Mouse (Mus musculus): Measurements from ENCODE around the gene Neb. TPM values are rescaled to one million over a fixed set of nuclear protein-coding genes. Genes with fewer than 3 reads are reported as not detected.
A peak's percentile ranks its signal among the peaks of the same experiment; 100 is the strongest.

Neb gene
- total RNA-seq, 2 experiments from 2014 or later = 4,410 to 4,654 TPM

- no peak for DNase-seq
These were observed 59.2 kb downstream of the Neb start for GRCm38 (mm10) chr2:52319020-52319567.

GRCm38 (mm10) chr2:52317471-52317870, 60.8 kb downstream of the Neb start:
- intact Hi-C loops (cut with DNase I; ENCODE audit: low total_unique reads) = loop anchor here (10.0 kb wide), 1 partner anchor 277 kb away; no protein-coding TSS in a partner anchor
- no peak for DNase-seq

More at GRCm38 (mm10) chr2:52319020-52319567, 59.2 kb downstream of the Neb start:
- intact Hi-C loops (cut with DNase I; ENCODE audit: low total_unique reads) = loop anchor here (10.0 kb wide), 1 partner anchor 276 kb away; no protein-coding TSS in a partner anchor

GRCm38 (mm10) chr2:52315737-52316136, 62.5 kb downstream of the Neb start:
- DNase-seq = no peak
- intact Hi-C loops (cut with DNase I; ENCODE audit: low total_unique reads) = loop anchor here (10.0 kb wide), 1 partner anchor 279 kb away; no protein-coding TSS in a partner anchor

GRCm38 (mm10) chr2:52314922-52315730, 63.1 kb downstream of the Neb start:
- no peak for DNase-seq
- intact Hi-C loops (cut with DNase I; ENCODE audit: low total_unique reads) = loop anchor here (5.0 to 10.0 kb wide), 2 partner anchors 92 to 280 kb away; no protein-coding TSS in a partner anchor

GRCm38 (mm10) chr2:52310757-52311156, 67.5 kb downstream of the Neb start:
- no peak for DNase-seq
- intact Hi-C loops (cut with DNase I; ENCODE audit: low total_unique reads) = loop anchor here (5.0 to 10.0 kb wide), 2 partner anchors 97 to 284 kb away; no protein-coding TSS in a partner anchor

GRCm38 (mm10) chr2:52306635-52307034, 71.6 kb downstream of the Neb start:
- no peak for DNase-seq
- intact Hi-C loops (cut with DNase I; ENCODE audit: low total_unique reads) = no loop called here

GRCm38 (mm10) chr2:52304554-52304953, 73.7 kb downstream of the Neb start:
- no peak for DNase-seq
- intact Hi-C loops (cut with DNase I; ENCODE audit: low total_unique reads) = no loop called here

GRCm38 (mm10) chr2:52303405-52303804, 74.9 kb downstream of the Neb start:
- intact Hi-C loops (cut with DNase I; ENCODE audit: low total_unique reads) = no loop called here
- no peak for DNase-seq

- intact Hi-C loops (cut with DNase I; ENCODE audit: low total_unique reads) = no loop called here
- DNase-seq = no peak
These were observed 80.3 kb downstream of the Neb start for GRCm38 (mm10) chr2:52297969-52298368.

- intact Hi-C loops (cut with DNase I; ENCODE audit: low total_unique reads) = no loop called here
- no peak for DNase-seq
These were observed 81.5 kb downstream of the Neb start for GRCm38 (mm10) chr2:52296779-52297178.

- intact Hi-C loops (cut with DNase I; ENCODE audit: low total_unique reads) = no loop called here
These were observed 90.8 kb downstream of the Neb start for GRCm38 (mm10) chr2:52287436-52287835.

GRCm38 (mm10) chr2:52286421-52286820, 91.9 kb downstream of the Neb start:
- intact Hi-C loops (cut with DNase I; ENCODE audit: low total_unique reads) = no loop called here
- DNase-seq = no peak

More at GRCm38 (mm10) chr2:52287436-52287835, 90.8 kb downstream of the Neb start:
- DNase-seq = no peak

GRCm38 (mm10) chr2:52272146-52272545, 106.1 kb downstream of the Neb start:
- intact Hi-C loops (cut with DNase I; ENCODE audit: low total_unique reads) = no loop called here
- DNase-seq = no peak

- peak; percentile 32 for DNase-seq
- intact Hi-C loops (cut with DNase I; ENCODE audit: low total_unique reads) = no loop called here
These were observed 107.4 kb downstream of the Neb start for GRCm38 (mm10) chr2:52270911-52271310.

GRCm38 (mm10) chr2:52262149-52262548, 116.1 kb downstream of the Neb start:
- intact Hi-C loops (cut with DNase I; ENCODE audit: low total_unique reads) = no loop called here
- DNase-seq = no peak

GRCm38 (mm10) chr2:52252037-52252436, 126.2 kb downstream of the Neb start:
- intact Hi-C loops (cut with DNase I; ENCODE audit: low total_unique reads) = no loop called here
- DNase-seq = no peak

GRCm38 (mm10) chr2:52248316-52248826, 129.9 kb downstream of the Neb start:
- no peak for DNase-seq
- intact Hi-C loops (cut with DNase I; ENCODE audit: low total_unique reads) = no loop called here

GRCm38 (mm10) chr2:52245091-52245490, 133.2 kb downstream of the Neb start:
- no peak for DNase-seq
- intact Hi-C loops (cut with DNase I; ENCODE audit: low total_unique reads) = no loop called here

- DNase-seq = no peak
- intact Hi-C loops (cut with DNase I; ENCODE audit: low total_unique reads) = no loop called here
These were observed 135.6 kb downstream of the Neb start for GRCm38 (mm10) chr2:52242691-52243090.

- intact Hi-C loops (cut with DNase I; ENCODE audit: low total_unique reads) = no loop called here
- DNase-seq = no peak
These were observed 140.4 kb downstream of the Neb start for GRCm38 (mm10) chr2:52237892-52238291.

Measured in gastrocnemius, postnatal 14 days (tissue).